ENCODE assay signal across 8 mouse cellular contexts in the genomic region with DNA sequence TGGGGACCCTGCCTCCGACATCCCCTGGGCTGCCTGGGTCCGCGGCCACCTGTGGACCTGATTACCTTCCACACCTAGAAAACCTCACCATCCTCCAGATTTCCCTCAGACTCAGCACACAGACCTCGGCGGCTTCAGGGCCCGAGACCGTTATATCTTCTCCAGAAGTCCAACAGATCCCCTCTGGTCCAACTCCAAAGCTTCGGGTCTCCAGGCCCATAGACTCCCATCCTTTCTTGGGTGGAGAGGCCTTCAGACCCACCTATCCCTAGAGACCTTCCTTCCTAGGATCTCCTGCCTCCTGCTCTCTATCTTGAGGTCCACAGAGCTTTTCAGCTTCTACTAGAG. TPM values are rescaled to one million over a fixed set of nuclear protein-coding genes. Genes with fewer than 3 reads are reported as not detected.
DNase-seq lines count a peak whose midpoint lies in the region; ATAC-seq and TF ChIP-seq lines count a peak whose summit lies in the region.

No protein-coding gene starts in this region.

- intact Hi-C loops in heart, postnatal 36 days (cut with DNase I): loop anchor here (5.0 kb wide), 1 partner anchor 180 kb away; a partner anchor contains a TSS

- 3% methylated on average over 8 of the region's 8 CpGs for whole genome bisulfite sequencing in heart, embryonic 14.5 days
- 3% methylated on average over 8 of the region's 8 CpGs for whole genome bisulfite sequencing in forebrain, postnatal 0 days

- H3K4me2 ChIP-seq in heart, embryonic 14.5 days (ENCODE audit: low read length): peak overlapping the region; percentile 89
- H3K4me2 ChIP-seq in forebrain, postnatal 0 days (ENCODE audit: low read depth): peak overlapping the region; percentile 95

- H3K4me1 ChIP-seq in heart, embryonic 14.5 days (ENCODE audit: control insufficient read depth in 2 of 2, insufficient read depth in 2 of 2, low read length in 2 of 2): peaks cover 13 to 28% of the 10 kb centered on the region in 2 experiments
- peaks cover 25% of the 10 kb centered on the region for H3K4me1 ChIP-seq in G1E (ENCODE audit: insufficient read depth, low read depth, low read length)
- H3K4me1 ChIP-seq in forebrain, postnatal 0 days (ENCODE audit: insufficient read depth): peaks cover 31% of the 10 kb centered on the region

- H3K27me3 ChIP-seq in heart, embryonic 14.5 days (ENCODE audit: control insufficient read depth, insufficient read depth, low read length): peaks cover 5% of the 10 kb centered on the region; the same call in 1 of the 2 replicates
- no peaks in the 10 kb centered on the region for H3K27me3 ChIP-seq in G1E (ENCODE audit: insufficient read depth, low read length)
- H3K27me3 ChIP-seq in forebrain, postnatal 0 days (ENCODE audit: insufficient read depth, low read length): no peaks in the 10 kb centered on the region

- ATAC-seq in heart, embryonic 14.5 days (ENCODE audit: insufficient number of reproducible peaks, insufficient read depth, low FRiP score, low read depth): no peak
- ATAC-seq in G1E (ENCODE audit: extremely low read depth, insufficient number of reproducible peaks, low FRiP score, poor library complexity, severe bottlenecking): no peak
- no peak for ATAC-seq in forebrain, postnatal 0 days

- no peak for TF ChIP-seq CTCF in G1E (IDR thresholded peaks at IDR 0.05; ENCODE audit: low read depth, low read length)
- no peak for TF ChIP-seq CTCF in forebrain, postnatal 0 days (IDR thresholded peaks at IDR 0.05; ENCODE audit: low read depth)

- no peak for DNase-seq in heart, postnatal 36 days
- no peak for DNase-seq in G1E (ENCODE audit: low spot score)
- DNase-seq in forebrain, postnatal 0 days: peak; percentile 37
- peak; percentile 4 for DNase-seq in mesoderm, embryonic 11.5 days (ENCODE audit: low read depth, low spot score)
- DNase-seq in left cerebral cortex, adult 9 months (ENCODE audit: low spot score in 2 of 2): no peak
- DNase-seq in gastrocnemius, postnatal 4 days (ENCODE audit: low spot score in 2 of 2): no peak
- DNase-seq in spleen, postnatal 4 days (ENCODE audit: low spot score in 2 of 2): no peak

- peak overlapping the region; percentile 63 to 81 for H3K4me3 ChIP-seq in heart, embryonic 14.5 days (ENCODE audit: control insufficient read depth in 1 of 2, insufficient read depth in 1 of 2, low read depth in 1 of 2, low read length in 2 of 2)
- H3K4me3 ChIP-seq in G1E (ENCODE audit: low read depth, low read length): peak overlapping the region; percentile 91
- peak overlapping the region; percentile 77 for H3K4me3 ChIP-seq in forebrain, postnatal 0 days (ENCODE audit: low read depth, low read length)

- 0 out of 2 replicates have a peak, but pooled peaks cover 3% of the 10 kb centered on the region for H3K9me3 ChIP-seq in heart, embryonic 14.5 days (ENCODE audit: control insufficient read depth, low read length)
- no peaks in the 10 kb centered on the region for H3K9me3 ChIP-seq in G1E (replicated peaks)
- H3K9me3 ChIP-seq in forebrain, postnatal 0 days (ENCODE audit: low read length): no peaks in the 10 kb centered on the region

- no peak overlapping the region for H3K27ac ChIP-seq in heart, embryonic 14.5 days (replicated peaks in 1 of 2; ENCODE audit: control insufficient read depth in 1 of 2, insufficient read depth in 1 of 2, low read depth in 2 of 2, low read length in 2 of 2)
- H3K27ac ChIP-seq in forebrain, postnatal 0 days (ENCODE audit: low read depth, low read length): 0 out of 2 replicates have a peak overlapping the region, but pooled peaks have one; percentile 40

- H3K36me3 ChIP-seq in heart, embryonic 14.5 days (ENCODE audit: control insufficient read depth, insufficient read depth, low read length): no peaks in the 10 kb centered on the region; the same call in 1 of the 2 replicates
- peaks cover 25% of the 10 kb centered on the region for H3K36me3 ChIP-seq in G1E (replicated peaks)
- no peaks in the 10 kb centered on the region for H3K36me3 ChIP-seq in forebrain, postnatal 0 days (ENCODE audit: insufficient read depth)

- H3K9ac ChIP-seq in heart, embryonic 14.5 days (ENCODE audit: low read length): peak overlapping the region; percentile 80
- peak overlapping the region; percentile 78 for H3K9ac ChIP-seq in forebrain, postnatal 0 days

RNA-seq across cellular contexts. Expression of a gene that starts 8.6 kb away (rescaled TPM):
- 17.4 and 17.5 TPM in 2 replicates for polyA plus RNA-seq in heart, embryonic 14.5 days (2014; fragmentation: Nextera tagmentation; extraction: Ambion mirVana)
- 1 to 10 TPM; 7.1 to 7.2 TPM for total RNA-seq in heart, postnatal 36 days (2021)
- total RNA-seq in G1E (2014; fragmentation: Nextera tagmentation): 13.9 and 17.2 TPM in 2 replicates
- total RNA-seq in G1E (2017): 14.7 and 14.9 TPM in 2 replicates
- polyA plus RNA-seq in G1E (2012): 4.4 and 6.9 TPM in 2 replicates
- 27.9 and 32.8 TPM in 2 replicates for total RNA-seq in forebrain, postnatal 0 days (2014; rRNA removed)
- polyA plus RNA-seq in forebrain, postnatal 0 days (2015; fragmentation: Nextera tagmentation; extraction: Ambion mirVana): 27.2 and 30.6 TPM in 2 replicates
- 10 to 100 TPM; 12.7 to 14.0 TPM for total RNA-seq in gastrocnemius, postnatal 4 days (2021)

RNA-seq across cellular contexts. Expression of a gene that starts 20.4 kb away (rescaled TPM):
- not detected in 2 replicates for polyA plus RNA-seq in heart, embryonic 14.5 days (2014; fragmentation: Nextera tagmentation; extraction: Ambion mirVana)
- not detected for total RNA-seq in heart, postnatal 36 days (2021)
- total RNA-seq in G1E (2014; fragmentation: Nextera tagmentation): not detected in 2 replicates
- not detected in 2 replicates for total RNA-seq in G1E (2017)
- not detected in 2 replicates for polyA plus RNA-seq in G1E (2012)
- 1.1 and 2.2 TPM in 2 replicates for total RNA-seq in forebrain, postnatal 0 days (2014; rRNA removed)
- 1.3 and 1.4 TPM in 2 replicates for polyA plus RNA-seq in forebrain, postnatal 0 days (2015; fragmentation: Nextera tagmentation; extraction: Ambion mirVana)
- not detected for total RNA-seq in gastrocnemius, postnatal 4 days (2021)

RNA-seq across cellular contexts. Expression of a gene that starts 49.0 kb away (rescaled TPM):
- polyA plus RNA-seq in heart, embryonic 14.5 days (2014; fragmentation: Nextera tagmentation; extraction: Ambion mirVana): 9.4 and 9.9 TPM in 2 replicates
- total RNA-seq in heart, postnatal 36 days (2021): 10 to 100 TPM; 25.7 to 29.2 TPM
- 8.3 and 8.8 TPM in 2 replicates for total RNA-seq in G1E (2014; fragmentation: Nextera tagmentation)
- 13.1 and 13.4 TPM in 2 replicates for total RNA-seq in G1E (2017)
- 41.8 and 43.8 TPM in 2 replicates for polyA plus RNA-seq in G1E (2012)
- 99.6 and 112 TPM in 2 replicates for total RNA-seq in forebrain, postnatal 0 days (2014; rRNA removed)
- 27.4 and 28.9 TPM in 2 replicates for polyA plus RNA-seq in forebrain, postnatal 0 days (2015; fragmentation: Nextera tagmentation; extraction: Ambion mirVana)
- total RNA-seq in gastrocnemius, postnatal 4 days (2021): 10 to 100 TPM; 33.5 to 36.7 TPM

Comparison
In these comparisons a context has a peak if more than half of its experiments do, and no peak if none do; other contexts are left out.
1. DNase-seq: peak in forebrain, postnatal 0 days (single experiment) and mesoderm, embryonic 11.5 days (single experiment); none in heart, postnatal 36 days (0 of 2), G1E (single experiment), left cerebral cortex, adult 9 months (0 of 2), gastrocnemius, postnatal 4 days (0 of 2) and spleen, postnatal 4 days (0 of 2).
2. Peak in every context shown above with its lines, with median percentiles within 50 percentile points of each other: H3K4me3 ChIP-seq.